ENCODE assay signal across 8 mouse cellular contexts in genomic region chr11:69901993-69902392, GRCm38 (mm10). TPM values are rescaled to one million over a fixed set of nuclear protein-coding genes. Genes with fewer than 3 reads are reported as not detected.
DNase-seq lines count a peak whose midpoint lies in the region; ATAC-seq and TF ChIP-seq lines count a peak whose summit lies in the region.

No protein-coding gene starts in this region.

- no peak for TF ChIP-seq POLR2A in embryonic fibroblast, embryonic 13.5 days (IDR thresholded peaks at IDR 0.05; ENCODE audit: low read depth, low read length)

- H3K4me3 ChIP-seq in heart, embryonic 11.5 days (ENCODE audit: low read depth, low read length): peak overlapping the region; percentile 96
- peak overlapping the region; percentile 85 for H3K4me3 ChIP-seq in embryonic fibroblast, embryonic 13.5 days (ENCODE audit: insufficient read depth, low read length)
- H3K4me3 ChIP-seq in limb, embryonic 13.5 days: peak overlapping the region; percentile 87

- H3K9ac ChIP-seq in heart, embryonic 11.5 days (ENCODE audit: low read depth, low read length): peak overlapping the region; percentile 88
- H3K9ac ChIP-seq in limb, embryonic 13.5 days: peak overlapping the region; percentile 94

- H3K36me3 ChIP-seq in heart, embryonic 11.5 days (ENCODE audit: control insufficient read depth, insufficient read depth, low read length): peaks cover 17% of the 10 kb centered on the region
- peaks cover 41% of the 10 kb centered on the region for H3K36me3 ChIP-seq in limb, embryonic 13.5 days
- peaks cover 12% of the 10 kb centered on the region for H3K36me3 ChIP-seq in splenic B cell, adult 2 months (ENCODE audit: control insufficient read depth, insufficient read depth, low read length, poor library complexity, severe bottlenecking)

- no peak for TF ChIP-seq CTCF in embryonic fibroblast, embryonic 13.5 days (IDR thresholded peaks at IDR 0.05; ENCODE audit: borderline replicate concordance, insufficient read depth, low read length)

- peaks cover 27% of the 10 kb centered on the region for H3K4me1 ChIP-seq in heart, embryonic 11.5 days (ENCODE audit: control insufficient read depth, insufficient read depth, low read length)
- no peaks in the 10 kb centered on the region for H3K4me1 ChIP-seq in embryonic fibroblast, embryonic 13.5 days (ENCODE audit: control insufficient read depth, insufficient read depth, low read length)
- H3K4me1 ChIP-seq in limb, embryonic 13.5 days: peaks cover 25% of the 10 kb centered on the region

- no peak for DNase-seq in heart, adult 18-20 months
- peak; percentile 51 for DNase-seq in A20 (ENCODE audit: low read depth, low spot score)
- DNase-seq in splenic B cell, adult 2 months (ENCODE audit: low read depth, low spot score): peak; percentile 35
- DNase-seq in adrenal gland, postnatal 10 days: no peak
- no peak for DNase-seq in right cerebral cortex, postnatal 4 days

- ATAC-seq in heart, embryonic 11.5 days (replicated peaks; ENCODE audit: insufficient number of reproducible peaks, low FRiP score, low TSS enrichment): no peak
- 0 out of 2 replicates have a peak, but pooled peaks have one; percentile 12 for ATAC-seq in limb, embryonic 13.5 days (ENCODE audit: low FRiP score, low read depth)

- no peaks in the 10 kb centered on the region for H3K9me3 ChIP-seq in heart, embryonic 11.5 days (replicated peaks; ENCODE audit: control insufficient read depth, low read length)
- no peaks in the 10 kb centered on the region for H3K9me3 ChIP-seq in limb, embryonic 13.5 days

- H3K27me3 ChIP-seq in heart, embryonic 11.5 days (ENCODE audit: control insufficient read depth, insufficient read depth, low read length): no peaks in the 10 kb centered on the region
- no peaks in the 10 kb centered on the region for H3K27me3 ChIP-seq in limb, embryonic 13.5 days
- no peaks in the 10 kb centered on the region for H3K27me3 ChIP-seq in splenic B cell, adult 2 months (ENCODE audit: control insufficient read depth, insufficient read depth, low read length, poor library complexity, severe bottlenecking)

- H3K27ac ChIP-seq in heart, embryonic 11.5 days (ENCODE audit: low read depth, low read length): peak overlapping the region; percentile 99
- H3K27ac ChIP-seq in embryonic fibroblast, embryonic 13.5 days (ENCODE audit: insufficient read depth, low read length): peak overlapping the region; percentile 7; the same call in 1 of the 2 replicates
- peak overlapping the region; percentile 99 for H3K27ac ChIP-seq in limb, embryonic 13.5 days

- WGBS in heart, embryonic 11.5 days (ENCODE audit: insufficient replicate concordance): under 1% methylated on average over 39 of the region's 39 CpGs
- under 1% methylated on average over 35 of the region's 39 CpGs for WGBS in limb, embryonic 13.5 days

- H3K4me2 ChIP-seq in heart, embryonic 11.5 days: peak overlapping the region; percentile 93
- H3K4me2 ChIP-seq in limb, embryonic 13.5 days (replicated peaks): peak overlapping the region; percentile 91

RNA-seq across cellular contexts. Expression of gene Neurl4, which starts 1.1 kb away (rescaled TPM):
- polyA plus RNA-seq in heart, embryonic 11.5 days (2014; fragmentation: Nextera tagmentation; extraction: Ambion mirVana): 9.3 and 10.8 TPM in 2 replicates
- 10 to 100 TPM; 42.1 to 48.0 TPM for total RNA-seq in heart, adult 18-20 months (2021)
- polyA plus RNA-seq in embryonic fibroblast, embryonic 13.5 days (2011; ENCODE audit: insufficient read length, low read depth, missing spikeins): 30.8 and 31.8 TPM in 2 replicates
- 10.2 and 12.9 TPM in 2 replicates for polyA plus RNA-seq in limb, embryonic 13.5 days (2015; fragmentation: Nextera tagmentation; extraction: Ambion mirVana)
- 10 to 100 TPM; 33.6 to 48.1 TPM for total RNA-seq in adrenal gland, postnatal 10 days (2021)

RNA-seq across cellular contexts. Expression of gene 2810408A11Rik, which starts 1.2 kb away (rescaled TPM):
- 5.3 and 5.8 TPM in 2 replicates for polyA plus RNA-seq in heart, embryonic 11.5 days (2014; fragmentation: Nextera tagmentation; extraction: Ambion mirVana)
- total RNA-seq in heart, adult 18-20 months (2021): under 1 TPM in 1 of 2 experiments, not detected in 1; 0.41 TPM
- 3.5 and 4.9 TPM in 2 replicates for polyA plus RNA-seq in embryonic fibroblast, embryonic 13.5 days (2011; ENCODE audit: insufficient read length, low read depth, missing spikeins)
- polyA plus RNA-seq in limb, embryonic 13.5 days (2015; fragmentation: Nextera tagmentation; extraction: Ambion mirVana): 16.1 and 19.4 TPM in 2 replicates
- 1 to 10 TPM; 3.1 to 3.2 TPM for total RNA-seq in adrenal gland, postnatal 10 days (2021)

RNA-seq across cellular contexts. Expression of gene Acap1, which starts 6.7 kb away (rescaled TPM):
- 7.2 and 8.1 TPM in 2 replicates for polyA plus RNA-seq in heart, embryonic 11.5 days (2014; fragmentation: Nextera tagmentation; extraction: Ambion mirVana)
- 1 to 10 TPM in 1 of 2 experiments, under 1 TPM in 1; 0.72 to 4.4 TPM for total RNA-seq in heart, adult 18-20 months (2021)
- not detected in 2 replicates for polyA plus RNA-seq in embryonic fibroblast, embryonic 13.5 days (2011; ENCODE audit: insufficient read length, low read depth, missing spikeins)
- 1.1 and 1.5 TPM in 2 replicates for polyA plus RNA-seq in limb, embryonic 13.5 days (2015; fragmentation: Nextera tagmentation; extraction: Ambion mirVana)
- total RNA-seq in adrenal gland, postnatal 10 days (2021): 1 to 10 TPM; 4.3 to 4.7 TPM

RNA-seq across cellular contexts. Expression of gene Gps2, which starts 11.7 kb away (rescaled TPM):
- polyA plus RNA-seq in heart, embryonic 11.5 days (2014; fragmentation: Nextera tagmentation; extraction: Ambion mirVana): 53.2 and 62.2 TPM in 2 replicates
- total RNA-seq in heart, adult 18-20 months (2021): 10 to 100 TPM; 26.2 to 27.5 TPM
- 24.1 and 27.8 TPM in 2 replicates for polyA plus RNA-seq in embryonic fibroblast, embryonic 13.5 days (2011; ENCODE audit: insufficient read length, low read depth, missing spikeins)
- polyA plus RNA-seq in limb, embryonic 13.5 days (2015; fragmentation: Nextera tagmentation; extraction: Ambion mirVana): 90.0 and 90.1 TPM in 2 replicates
- total RNA-seq in adrenal gland, postnatal 10 days (2021): 10 to 100 TPM; 42.3 to 43.1 TPM

RNA-seq across cellular contexts. Expression of gene Eif5a, which starts 19.8 kb away (rescaled TPM):
- polyA plus RNA-seq in heart, embryonic 11.5 days (2014; fragmentation: Nextera tagmentation; extraction: Ambion mirVana): 1,428 and 1,516 TPM in 2 replicates
- total RNA-seq in heart, adult 18-20 months (2021): 100 to 1,000 TPM; 415 to 425 TPM
- 725 and 764 TPM in 2 replicates for polyA plus RNA-seq in embryonic fibroblast, embryonic 13.5 days (2011; ENCODE audit: insufficient read length, low read depth, missing spikeins)
- polyA plus RNA-seq in limb, embryonic 13.5 days (2015; fragmentation: Nextera tagmentation; extraction: Ambion mirVana): 1,543 and 1,562 TPM in 2 replicates
- 100 to 1,000 TPM; 578 to 644 TPM for total RNA-seq in adrenal gland, postnatal 10 days (2021)

Comparison
In these comparisons a context has a peak if more than half of its experiments do, and no peak if none do; other contexts are left out.
1. H3K27ac ChIP-seq: peak in every context shown above with its lines; median percentile 99 in heart, embryonic 11.5 days; 99 in limb, embryonic 13.5 days; 7 in embryonic fibroblast, embryonic 13.5 days.
2. DNase-seq: peak in A20 (single experiment) and splenic B cell, adult 2 months (single experiment); none in heart, adult 18-20 months (0 of 2), adrenal gland, postnatal 10 days (single experiment) and right cerebral cortex, postnatal 4 days (single experiment).
3. Peak in every context shown above with its lines, with median percentiles within 50 percentile points of each other: H3K4me3 ChIP-seq.